Mouse (Mus musculus): ENCODE measurements around the gene Galc. TPM values are rescaled to one million over a fixed set of nuclear protein-coding genes. Genes with fewer than 3 reads are reported as not detected.

Galc gene
- polyA plus RNA-seq, 1 experiment from 2014 or later: 9.2 TPM

DNA sequence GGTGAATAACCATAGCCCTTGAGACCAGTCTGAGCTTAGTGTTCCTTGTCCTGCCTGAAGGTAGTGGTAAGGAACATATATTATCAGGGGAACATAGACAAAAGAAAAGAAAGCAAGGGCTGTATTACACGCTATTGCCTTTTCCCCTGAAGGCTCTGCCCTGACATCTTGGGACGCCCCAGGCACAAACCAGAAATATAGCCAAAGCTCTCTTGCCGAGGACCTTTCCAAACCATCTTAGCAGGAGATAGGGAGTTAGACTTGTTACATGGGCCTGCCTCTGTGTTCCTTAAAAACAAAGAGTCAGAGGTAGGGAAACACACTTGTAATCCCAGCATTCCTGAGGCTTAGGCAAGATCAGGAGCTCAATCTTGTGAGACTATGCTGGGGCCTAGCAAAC, 97.4 kb downstream of the Galc start:
- no peak overlapping the region for H3K9ac ChIP-seq
- no peak overlapping the region for H3K4me3 ChIP-seq
- WGBS: 94% methylated on average over 3 of the region's 3 CpGs
- no peaks in the 10 kb centered on the region for H3K27me3 ChIP-seq
- H3K9me3 ChIP-seq (replicated peaks): no peaks in the 10 kb centered on the region
- no peak overlapping the region for H3K27ac ChIP-seq
- H3K4me1 ChIP-seq: no peaks in the 10 kb centered on the region
- no peaks in the 10 kb centered on the region for H3K36me3 ChIP-seq (ENCODE audit: poor library complexity, severe bottlenecking)
- no peak overlapping the region for H3K4me2 ChIP-seq
- no peak for ATAC-seq

DNA sequence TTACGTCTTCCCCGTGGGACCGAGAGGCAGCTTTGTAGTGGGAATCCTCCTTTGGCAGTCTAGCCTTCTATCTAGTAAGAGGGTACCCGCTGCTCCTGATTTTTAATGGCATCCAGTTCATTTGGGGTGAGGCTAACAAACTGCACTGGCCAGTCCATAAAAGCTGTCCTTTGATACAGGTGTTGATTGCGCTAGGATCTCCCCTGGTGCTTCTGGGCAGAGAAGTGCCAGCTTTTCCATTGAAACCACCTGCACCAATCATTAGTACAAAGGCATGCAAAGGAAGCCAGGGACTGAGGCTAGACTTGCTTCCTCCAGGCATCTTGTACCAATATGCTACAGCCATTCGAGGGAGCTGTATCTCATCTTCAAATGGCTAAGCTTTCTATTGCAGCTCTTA, 98.4 kb downstream of the Galc start:
- H3K4me1 ChIP-seq: no peaks in the 10 kb centered on the region
- no peaks in the 10 kb centered on the region for H3K36me3 ChIP-seq (ENCODE audit: poor library complexity, severe bottlenecking)
- no peak overlapping the region for H3K4me3 ChIP-seq
- no peak overlapping the region for H3K27ac ChIP-seq
- WGBS: 88% methylated on average over 6 of the region's 6 CpGs
- no peaks in the 10 kb centered on the region for H3K27me3 ChIP-seq
- H3K9me3 ChIP-seq (replicated peaks): no peaks in the 10 kb centered on the region
- no peak overlapping the region for H3K9ac ChIP-seq
- no peak overlapping the region for H3K4me2 ChIP-seq
- ATAC-seq: no peak

Other genes with a start within 250 kb of the Galc start
- 0.31 TPM in 1 of 2 replicates, not detected in the other for gene Gpr65, start 9.2 kb upstream of the Galc start, polyA plus RNA-seq (2015; fragmentation: Nextera tagmentation; extraction: Ambion mirVana)